Mouse (Mus musculus) neural tube, embryonic 13.5 days (tissue): ENCODE measurements around the gene Slc9a1. TPM values are rescaled to one million over a fixed set of nuclear protein-coding genes. Genes with fewer than 3 reads are reported as not detected.
A peak's percentile ranks its signal among the peaks of the same experiment; 100 is the strongest.

Experiments used
- ATAC-seq: fragments of 200-750 bp; cut with Nextera tagmentation; 2 replicates; pipeline ENCODE4 v1.8.0; 2017; ENCODE audit warnings: low read depth, mild to moderate bottlenecking, moderate TSS enrichment, moderate library complexity
- H3K27ac ChIP-seq: fragments of 300-500 bp; sonication (generic); replicated peaks from 2 replicates; pipeline ENCODE4 v1.5.1; 2015; ENCODE audit warnings: moderate library complexity, mild to moderate bottlenecking, inconsistent platforms
- H3K27me3 ChIP-seq: fragments of 300-500 bp; sonication (generic); 2 replicates; pipeline ENCODE4 v1.6.1; 2015; ENCODE audit warnings: mild to moderate bottlenecking, inconsistent platforms
- H3K36me3 ChIP-seq: fragments of 300-500 bp; sonication (generic); 2 replicates; pipeline ENCODE4 v1.6.1; 2015; ENCODE audit warnings: mild to moderate bottlenecking, inconsistent platforms
- H3K4me1 ChIP-seq: fragments of 300-500 bp; sonication (generic); replicated peaks from 2 replicates; pipeline ENCODE4 v1.6.1; 2015; ENCODE audit warnings: inconsistent platforms
- H3K4me2 ChIP-seq: fragments of 300-500 bp; sonication (generic); 2 replicates; pipeline ENCODE4 v1.6.1; 2015; ENCODE audit warnings: inconsistent platforms, mild to moderate bottlenecking, moderate library complexity
- H3K4me3 ChIP-seq: fragments of 300-500 bp; sonication (generic); 2 replicates; pipeline ENCODE4 v1.5.1; 2015; ENCODE audit warnings: mild to moderate bottlenecking, inconsistent platforms
- H3K9ac ChIP-seq: fragments of 300-500 bp; sonication (generic); 2 replicates; pipeline ENCODE4 v1.6.1; 2015; ENCODE audit warnings: moderate library complexity, mild to moderate bottlenecking, inconsistent platforms
- H3K9me3 ChIP-seq: fragments of 300-500 bp; sonication (generic); 2 replicates; pipeline ENCODE4 v1.6.1; 2016; ENCODE audit warnings: inconsistent platforms
- WGBS: fragments of 180-500 bp; shearing (Covaris S2); methylation state at CpG from one replicate; pipeline ENCODE4 v1.1.7; 2015; 5-methylcytosine and 5-hydroxymethylcytosine counted together
- polyA plus RNA-seq: library from polyadenylated mRNA; unstranded; fragments of >200 nt; fragmentation: Nextera tagmentation; extraction: Ambion mirVana; gene quantifications from 2 replicates; pipeline ENCODE4 v1.2.1, GENCODE M21; 2015

Gene Slc9a1
- polyA plus RNA-seq, 1 experiment from 2014 or later: 7.1 TPM

GRCm38 (mm10) chr4:133347624-133348023 is 21.9 kb upstream of the Slc9a1 start:
- no peak overlapping the region for H3K27ac ChIP-seq
- H3K4me3 ChIP-seq: no peak overlapping the region
- H3K4me2 ChIP-seq: no peak overlapping the region
- WGBS: 77% methylated on average over 4 of the region's 4 CpGs
- no peaks in the 10 kb centered on the region for H3K36me3 ChIP-seq
- ATAC-seq: no peak
- no peak overlapping the region for H3K9ac ChIP-seq
- no peaks in the 10 kb centered on the region for H3K4me1 ChIP-seq
- no peaks in the 10 kb centered on the region; the same call in 1 of the 2 replicates for H3K27me3 ChIP-seq
- H3K9me3 ChIP-seq: no peaks in the 10 kb centered on the region

- WGBS: 90% methylated on average over 5 of the region's 5 CpGs
- H3K4me1 ChIP-seq: no peaks in the 10 kb centered on the region
- H3K9me3 ChIP-seq: no peaks in the 10 kb centered on the region
- no peak overlapping the region for H3K27ac ChIP-seq
- no peaks in the 10 kb centered on the region for H3K36me3 ChIP-seq
- no peaks in the 10 kb centered on the region; the same call in 1 of the 2 replicates for H3K27me3 ChIP-seq
- H3K4me2 ChIP-seq: no peak overlapping the region
- H3K9ac ChIP-seq: no peak overlapping the region
- ATAC-seq: no peak
- no peak overlapping the region for H3K4me3 ChIP-seq
These were observed 21.3 kb upstream of the Slc9a1 start for GRCm38 (mm10) chr4:133348051-133348775.

DNA sequence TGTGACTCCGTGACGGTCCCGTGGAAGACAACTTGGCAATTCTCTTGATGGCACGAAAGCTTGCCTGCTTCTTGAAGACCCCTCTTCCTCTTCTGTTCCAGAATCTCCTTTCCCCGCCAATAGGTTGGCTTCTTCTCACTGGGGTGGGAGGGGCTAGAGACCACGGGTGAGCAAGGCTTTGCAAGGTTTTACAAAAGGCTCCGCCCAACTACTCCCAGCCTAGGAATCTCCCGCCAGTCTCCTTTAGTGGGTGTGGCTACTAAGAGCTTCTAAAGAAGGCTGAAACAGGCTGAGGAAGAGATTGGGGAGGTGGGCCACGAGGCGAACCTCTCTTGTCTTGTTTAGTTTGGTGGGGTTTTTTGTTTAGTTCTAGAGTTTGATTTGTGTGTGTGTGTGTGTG is 16.7 kb upstream of the Slc9a1 start:
- Histone ChIP-seq H3K4me1 (no peaks in the 10 kb centered on the region), H3K9me3 (no peaks in the 10 kb centered on the region), H3K36me3 (no peaks in the 10 kb centered on the region), H3K27ac (no peak overlapping the region), H3K27me3 (no peaks in the 10 kb centered on the region), H3K4me2 (no peak overlapping the region), H3K4me3 (no peak overlapping the region), H3K9ac (no peak overlapping the region)
- WGBS: 69% methylated on average over 10 of the region's 10 CpGs
- ATAC-seq: no peak

GRCm38 (mm10) chr4:133353367-133354365 is 15.8 kb upstream of the Slc9a1 start, which contains the start of gene Wdtc1:
Wdtc1 (minus strand) TSS chr4:133353481.
- Histone ChIP-seq H3K36me3 (no peaks in the 10 kb centered on the region), H3K4me3 (no peak within 1 kb of the TSS), H3K4me1 (no peaks in the 10 kb centered on the region), H3K27ac (no peak within 1 kb of the TSS), H3K27me3 (no peaks in the 10 kb centered on the region), H3K9me3 (no peaks in the 10 kb centered on the region), H3K9ac (no peak within 1 kb of the TSS), H3K4me2 (no peak within 1 kb of the TSS)
- WGBS: 86% methylated on average over 23 of the region's 23 CpGs
- no peak for ATAC-seq

- Histone ChIP-seq H3K36me3 (no peaks in the 10 kb centered on the region), H3K4me1 (no peaks in the 10 kb centered on the region), H3K4me3 (no peak overlapping the region), H3K4me2 (no peak overlapping the region), H3K9ac (no peak overlapping the region), H3K27me3 (no peaks in the 10 kb centered on the region), H3K9me3 (no peaks in the 10 kb centered on the region), H3K27ac (no peak overlapping the region)
- ATAC-seq: no peak
- 95% methylated on average over 6 of the region's 6 CpGs for WGBS
These were observed 14.9 kb upstream of the Slc9a1 start for GRCm38 (mm10) chr4:133354641-133355040.

GRCm38 (mm10) chr4:133370298-133371274 is 1.1 kb downstream of the Slc9a1 start:
- Histone ChIP-seq H3K27ac (peak overlapping the region; percentile 88), H3K4me3 (peak overlapping the region; percentile 84), H3K9me3 (no peaks in the 10 kb centered on the region), H3K9ac (peak overlapping the region; percentile 88), H3K36me3 (no peaks in the 10 kb centered on the region), H3K27me3 (no peaks in the 10 kb centered on the region), H3K4me1 (peaks cover 55% of the 10 kb centered on the region), H3K4me2 (peak overlapping the region; percentile 85)
- WGBS: 73% methylated on average over 22 of the region's 22 CpGs
- no peak for ATAC-seq

- WGBS: 82% methylated on average over 7 of the region's 7 CpGs
- Histone ChIP-seq H3K4me3 (peak overlapping the region; percentile 84), H3K4me1 (peaks cover 64% of the 10 kb centered on the region), H3K9me3 (no peaks in the 10 kb centered on the region), H3K36me3 (no peaks in the 10 kb centered on the region), H3K27me3 (no peaks in the 10 kb centered on the region), H3K27ac (no peak overlapping the region), H3K9ac (peak overlapping the region; percentile 88), H3K4me2 (peak overlapping the region; percentile 85)
- no peak for ATAC-seq
These were observed 2.2 kb downstream of the Slc9a1 start for GRCm38 (mm10) chr4:133371621-133372277.

DNA sequence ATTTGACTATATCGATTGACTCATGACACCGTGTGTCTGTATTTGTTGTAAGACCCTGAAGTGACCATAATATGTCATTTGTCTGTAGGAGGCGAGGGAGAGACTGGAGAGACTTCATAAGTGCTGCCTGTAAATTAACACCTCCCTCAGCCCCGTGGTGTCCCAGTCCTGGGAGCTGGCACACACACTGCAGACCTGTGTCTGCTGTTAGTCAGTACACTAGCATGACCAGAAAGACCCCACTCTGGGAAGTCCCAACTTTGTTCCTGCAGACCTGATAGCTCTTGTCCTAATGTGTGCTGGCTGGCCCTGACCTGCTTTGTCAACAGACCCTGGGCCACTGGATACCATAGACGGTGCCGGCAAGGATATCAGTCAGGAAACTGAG is 2.8 kb downstream of the Slc9a1 start:
- no peak for ATAC-seq
- peak overlapping the region; percentile 84 for H3K4me3 ChIP-seq
- H3K36me3 ChIP-seq: no peaks in the 10 kb centered on the region
- H3K9me3 ChIP-seq: no peaks in the 10 kb centered on the region
- no peak overlapping the region for H3K27ac ChIP-seq
- H3K27me3 ChIP-seq: no peaks in the 10 kb centered on the region
- peak overlapping the region; percentile 85 for H3K4me2 ChIP-seq
- H3K9ac ChIP-seq: peak overlapping the region; percentile 88
- H3K4me1 ChIP-seq: peaks cover 64% of the 10 kb centered on the region
- WGBS: 68% methylated on average over 6 of the region's 6 CpGs

GRCm38 (mm10) chr4:133374011-133374410 is 4.5 kb downstream of the Slc9a1 start:
- no peak for ATAC-seq
- Histone ChIP-seq H3K9me3 (no peaks in the 10 kb centered on the region), H3K36me3 (no peaks in the 10 kb centered on the region), H3K4me1 (peaks cover 81% of the 10 kb centered on the region), H3K27me3 (no peaks in the 10 kb centered on the region), H3K4me2 (peak overlapping the region; percentile 85; the same call in 1 of the 2 replicates), H3K4me3 (no peak overlapping the region), H3K9ac (peak overlapping the region; percentile 47; the same call in 1 of the 2 replicates), H3K27ac (no peak overlapping the region)
- 79% methylated on average over 4 of the region's 4 CpGs for WGBS

DNA sequence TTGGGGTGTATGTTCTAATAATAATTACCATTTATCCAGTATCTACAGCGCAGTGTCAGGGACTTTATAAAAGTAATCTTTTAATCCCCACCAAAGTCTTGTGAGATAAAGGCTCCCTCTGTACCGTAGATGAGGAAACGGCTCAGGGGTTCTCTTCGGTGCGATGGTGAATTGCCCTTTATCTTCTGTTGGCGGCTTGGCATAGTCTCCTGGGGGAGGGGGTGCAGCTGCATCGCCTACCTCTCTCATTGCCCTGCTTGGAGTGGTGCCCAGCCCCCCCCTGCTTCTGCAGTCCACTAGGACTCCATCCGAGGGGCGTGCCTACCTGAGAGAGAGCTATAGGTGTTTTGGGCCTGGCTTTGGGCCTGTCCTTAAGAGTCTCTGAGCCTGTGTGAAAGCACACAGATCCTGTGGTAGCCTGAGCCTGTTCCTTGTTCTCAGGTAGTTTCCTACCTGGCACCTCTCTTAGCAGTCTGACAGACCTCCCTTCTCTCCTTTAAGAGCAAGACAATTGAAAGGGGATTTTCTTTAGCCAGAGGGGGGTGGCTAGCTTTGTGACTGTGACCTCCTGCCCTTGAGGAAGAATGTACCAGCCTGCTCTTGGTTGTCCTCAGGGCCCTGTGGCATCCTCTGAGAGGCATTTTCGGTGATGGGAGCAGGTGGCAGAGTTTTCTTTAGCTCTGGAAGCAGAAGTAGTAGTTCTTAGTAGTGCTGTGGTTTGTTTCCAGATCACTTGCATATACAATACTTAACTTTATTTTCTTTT is 6.5 kb downstream of the Slc9a1 start:
- H3K4me2 ChIP-seq: no peak overlapping the region
- 54% methylated on average over 10 of the region's 10 CpGs for WGBS
- H3K27me3 ChIP-seq: no peaks in the 10 kb centered on the region
- no peak overlapping the region; the same call in 1 of the 2 replicates for H3K27ac ChIP-seq
- H3K9me3 ChIP-seq: no peaks in the 10 kb centered on the region
- no peak overlapping the region for H3K4me3 ChIP-seq
- peaks cover 88% of the 10 kb centered on the region for H3K4me1 ChIP-seq
- H3K9ac ChIP-seq: 0 out of 2 replicates have a peak overlapping the region, but pooled peaks have one; percentile 22
- no peak for ATAC-seq
- H3K36me3 ChIP-seq: no peaks in the 10 kb centered on the region
